Mouse (Mus musculus) lung, postnatal 0 days (tissue): ENCODE data around the gene Fnbp1. TPM values are rescaled to one million over a fixed set of nuclear protein-coding genes. Genes with fewer than 3 reads are reported as not detected.

Source experiments
- ATAC-seq: fragments of 200-750 bp; cut with Nextera tagmentation; 2 replicates; pipeline ENCODE4 v1.8.0; 2017; ENCODE audit warnings: moderate library complexity
- DNase-seq: peaks from one replicate; pipeline ENCODE4 v3.0.0-alpha.2; 2016; ENCODE audit warnings: low spot score
- H3K27ac ChIP-seq: fragments of 300-500 bp; sonication (generic); 2 replicates; pipeline ENCODE4 v1.5.1; 2014; ENCODE audit warnings: antibody characterized with exemption, mild to moderate bottlenecking, low read length, mixed read lengths
- H3K27me3 ChIP-seq: fragments of 300-500 bp; sonication (generic); replicated peaks from 2 replicates; pipeline ENCODE4 v1.6.1; 2014; ENCODE audit warnings: low read length, mixed read lengths; ENCODE audit not compliant: insufficient read depth
- H3K36me3 ChIP-seq: fragments of 300-500 bp; sonication (generic); 2 replicates; pipeline ENCODE4 v1.6.1; 2014; ENCODE audit warnings: low read length, mixed read lengths; ENCODE audit not compliant: insufficient read depth
- H3K4me1 ChIP-seq: fragments of 300-500 bp; sonication (generic); 2 replicates; pipeline ENCODE4 v1.6.1; 2014; ENCODE audit warnings: antibody characterized with exemption, low read depth, low read length, mixed read lengths; ENCODE audit not compliant: insufficient read depth
- H3K4me2 ChIP-seq: fragments of 300-500 bp; sonication (generic); replicated peaks from 2 replicates; pipeline ENCODE4 v1.6.1; 2014; ENCODE audit warnings: low read depth, mild to moderate bottlenecking, low read length, moderate library complexity, mixed read lengths
- H3K4me3 ChIP-seq: fragments of 300-500 bp; sonication (generic); 2 replicates; pipeline ENCODE4 v1.5.1; 2014; ENCODE audit warnings: low read depth, low read length
- H3K9ac ChIP-seq: fragments of 300-500 bp; sonication (generic); replicated peaks from 2 replicates; pipeline ENCODE4 v1.6.1; 2014; ENCODE audit warnings: low read depth, mild to moderate bottlenecking
- H3K9me3 ChIP-seq: fragments of 300-500 bp; sonication (generic); 2 replicates; pipeline ENCODE4 v1.6.1; 2016; ENCODE audit warnings: low read length, mixed read lengths
- CTCF ChIP-seq: IDR thresholded peaks from 2 replicates; pipeline ENCODE4 v1.5.1; 2016; ENCODE audit warnings: antibody characterized with exemption, mild to moderate bottlenecking
- EP300 ChIP-seq: IDR thresholded peaks from 2 replicates; pipeline ENCODE4 v1.6.1; 2016; ENCODE audit warnings: antibody characterized with exemption, mild to moderate bottlenecking, control low read depth
- WGBS: fragments of 180-500 bp; shearing (Covaris S2); extraction: QIAGEN DNeasy Blood & Tissue Kit; methylation state at CpG from one replicate; pipeline ENCODE4 v1.1.7; 2014; 5-methylcytosine and 5-hydroxymethylcytosine counted together
- polyA plus RNA-seq: library from polyadenylated mRNA; unstranded; fragments of >200 nt; fragmentation: Nextera tagmentation; extraction: Ambion mirVana; gene quantifications from 2 replicates; pipeline ENCODE4 v1.2.1, GENCODE M21; 2015

The Fnbp1 gene
- polyA plus RNA-seq, 1 experiment from 2014 or later = 7.2 TPM

DNA sequence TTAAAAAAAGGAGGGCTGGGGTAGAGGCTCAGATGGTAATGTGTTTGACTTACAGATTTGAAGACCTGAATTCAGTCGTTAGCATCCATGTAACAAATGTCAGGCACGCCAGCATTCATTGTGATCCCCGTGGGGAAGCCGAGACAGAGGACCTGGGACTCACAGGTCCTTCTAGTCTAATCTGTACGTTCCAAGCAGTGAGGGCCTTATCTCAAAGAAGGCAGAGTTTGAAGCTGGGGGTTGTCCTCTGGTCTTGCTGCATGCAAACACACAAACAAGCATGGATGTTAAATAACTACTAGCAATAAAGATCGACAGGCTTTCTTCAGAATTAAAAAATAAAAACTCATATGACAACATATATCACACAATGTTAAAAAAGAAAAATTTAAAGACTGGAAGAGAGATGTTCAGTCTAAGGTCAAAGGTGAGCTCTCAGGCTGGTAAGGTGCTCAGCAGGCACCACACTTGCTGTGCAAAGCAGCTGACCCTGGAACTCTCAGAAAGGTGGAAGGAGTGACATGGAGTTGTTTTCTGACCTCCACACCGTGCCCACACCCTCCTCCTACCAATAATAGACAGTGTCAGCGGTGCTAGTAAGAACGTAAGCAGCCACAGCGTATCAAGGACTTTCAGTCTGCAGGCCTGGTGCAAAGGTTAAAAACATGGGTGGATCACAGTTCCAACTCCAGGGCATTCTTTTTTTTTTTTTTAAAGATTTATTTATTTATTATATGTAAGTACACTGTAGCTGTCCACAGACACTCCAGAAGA, 18.5 kb upstream of the Fnbp1 start:
- Histone ChIP-seq H3K9ac (no peak overlapping the region), H3K36me3 (no peaks in the 10 kb centered on the region), H3K27ac (no peak overlapping the region), H3K4me1 (peaks cover 11% of the 10 kb centered on the region; the same call in 1 of the 2 replicates), H3K4me3 (no peak overlapping the region), H3K4me2 (no peak overlapping the region), H3K9me3 (no peaks in the 10 kb centered on the region), H3K27me3 (no peaks in the 10 kb centered on the region)
- no peak for DNase-seq
- no peak for ATAC-seq
- TF ChIP-seq EP300 = no peak
- no peak for TF ChIP-seq CTCF
- 81% methylated on average over 10 of the region's 10 CpGs for WGBS

DNA sequence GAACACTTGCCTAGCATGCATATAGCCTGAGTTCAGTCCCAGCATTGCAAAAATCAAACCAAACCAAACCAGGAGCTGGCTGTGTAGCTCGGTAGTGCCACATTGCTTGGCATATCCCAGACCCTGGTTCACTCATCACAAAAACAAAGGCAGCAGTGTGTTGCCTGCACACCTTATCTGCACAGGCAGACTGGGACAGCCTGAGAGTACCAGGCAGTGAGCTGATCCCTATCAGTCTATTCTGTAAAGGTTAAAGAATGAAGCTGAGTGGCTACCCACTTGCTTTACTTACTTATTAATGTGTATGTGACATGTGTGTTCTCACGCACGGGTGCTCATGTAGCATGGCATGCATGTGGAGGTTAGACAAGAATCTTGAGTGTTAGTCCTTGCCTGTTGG, 15.0 kb upstream of the Fnbp1 start:
- DNase-seq (no peak), ATAC-seq (no peak)
- H3K27me3 ChIP-seq = no peaks in the 10 kb centered on the region
- TF ChIP-seq CTCF (no peak), EP300 (no peak)
- no peak overlapping the region for H3K27ac ChIP-seq
- H3K36me3 ChIP-seq = no peaks in the 10 kb centered on the region
- no peaks in the 10 kb centered on the region for H3K9me3 ChIP-seq
- WGBS = 66% methylated on average over 3 of the region's 3 CpGs
- H3K4me1 ChIP-seq = 0 out of 2 replicates have a peak, but pooled peaks cover 6% of the 10 kb centered on the region
- H3K9ac ChIP-seq = no peak overlapping the region
- no peak overlapping the region for H3K4me3 ChIP-seq
- no peak overlapping the region for H3K4me2 ChIP-seq

DNA sequence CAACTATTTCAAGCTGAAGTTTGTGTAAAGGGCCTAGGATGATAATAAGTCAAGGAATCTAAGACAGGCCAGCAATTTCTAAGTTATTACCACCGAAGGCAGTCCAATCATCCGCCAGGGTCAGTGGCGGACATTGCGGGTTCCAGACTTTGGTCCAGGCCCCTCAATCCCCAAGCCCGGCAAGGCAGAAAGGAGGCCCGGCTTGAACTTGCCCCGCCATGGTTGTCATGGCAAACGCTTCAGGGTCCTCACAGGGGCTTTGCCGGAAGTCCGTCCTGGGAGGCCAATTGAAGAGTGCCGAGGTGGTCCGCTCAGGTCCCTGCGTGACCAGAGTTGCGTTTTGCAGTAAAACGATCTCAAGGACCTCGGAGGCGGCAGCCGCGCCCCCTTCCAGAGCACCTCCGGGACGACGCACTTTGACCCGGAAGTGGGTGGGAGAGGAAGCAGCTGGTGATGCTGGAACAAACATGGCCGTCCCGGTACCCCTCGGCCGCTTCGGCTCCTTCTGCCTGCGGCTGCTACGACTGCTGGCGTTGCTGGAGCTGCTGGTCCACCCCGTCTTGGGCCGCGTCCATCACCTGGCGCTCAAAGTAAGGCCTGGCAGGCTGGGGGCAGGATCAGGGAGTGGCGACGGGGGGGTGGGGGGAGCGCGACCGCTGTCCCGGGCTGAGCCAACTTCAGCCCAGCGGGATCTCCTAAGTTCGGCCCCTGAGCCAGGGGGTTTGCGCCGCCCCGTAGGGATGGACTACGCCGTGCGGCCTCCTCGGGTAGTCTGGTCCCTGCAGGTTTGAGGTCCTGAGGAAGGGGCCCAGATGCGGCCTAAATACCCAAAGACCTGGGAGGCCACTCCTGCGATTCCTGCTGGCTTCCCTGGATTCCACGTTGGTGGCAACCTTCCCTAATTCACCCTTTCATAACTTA, 10.3 kb upstream of the Fnbp1 start, which contains the start of gene Gpr107:
Gene Gpr107, plus strand, starts transcription at position 425 of the 921 bp plus-strand sequence.
- peak; percentile 94 for DNase-seq
- WGBS = under 1% methylated on average over 43 of the region's 53 CpGs

DNA sequence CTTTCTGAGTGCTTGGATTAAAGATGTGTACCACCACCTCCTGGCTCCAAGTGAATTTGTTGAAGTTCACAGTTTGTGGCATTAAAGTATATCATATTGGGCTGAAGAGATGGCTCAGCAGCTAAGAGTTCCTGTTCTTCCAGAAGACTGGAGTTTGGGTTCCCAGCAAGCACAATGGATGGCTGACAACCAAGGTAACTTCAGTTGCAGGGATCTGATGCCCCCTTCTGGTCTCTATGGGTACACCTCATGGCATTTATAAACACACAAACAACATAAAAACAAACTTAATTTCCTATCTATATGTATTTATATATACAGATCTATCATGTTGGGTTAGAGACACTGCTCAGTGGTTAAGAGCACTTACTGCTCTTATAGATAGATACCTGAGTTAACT, 9.0 kb upstream of the Fnbp1 start:
- Histone ChIP-seq H3K4me1 (peaks cover 9% of the 10 kb centered on the region; the same call in 1 of the 2 replicates), H3K4me2 (no peak overlapping the region), H3K27me3 (no peaks in the 10 kb centered on the region), H3K9ac (no peak overlapping the region), H3K27ac (no peak overlapping the region), H3K36me3 (no peaks in the 10 kb centered on the region), H3K9me3 (no peaks in the 10 kb centered on the region), H3K4me3 (no peak overlapping the region)
- peak; percentile 53 for TF ChIP-seq CTCF
- TF ChIP-seq EP300 = no peak
- ATAC-seq = no peak
- no peak for DNase-seq

More for the DNA sequence above, 10.3 kb upstream of the Fnbp1 start, which contains the start of gene Gpr107:
- no peaks in the 10 kb centered on the region for H3K36me3 ChIP-seq
- peaks cover 9% of the 10 kb centered on the region; the same call in 1 of the 2 replicates for H3K4me1 ChIP-seq
- H3K4me2 ChIP-seq = peak within 1 kb of the TSS; percentile 89
- TF ChIP-seq EP300 = no peak
- TF ChIP-seq CTCF = no peak
- H3K27ac ChIP-seq = peak within 1 kb of the TSS; percentile 90
- peak within 1 kb of the TSS; percentile 87 for H3K9ac ChIP-seq
- no peaks in the 10 kb centered on the region for H3K9me3 ChIP-seq
- peak; percentile 97 for ATAC-seq
- no peaks in the 10 kb centered on the region for H3K27me3 ChIP-seq
- H3K4me3 ChIP-seq = peak within 1 kb of the TSS; percentile 96

DNA sequence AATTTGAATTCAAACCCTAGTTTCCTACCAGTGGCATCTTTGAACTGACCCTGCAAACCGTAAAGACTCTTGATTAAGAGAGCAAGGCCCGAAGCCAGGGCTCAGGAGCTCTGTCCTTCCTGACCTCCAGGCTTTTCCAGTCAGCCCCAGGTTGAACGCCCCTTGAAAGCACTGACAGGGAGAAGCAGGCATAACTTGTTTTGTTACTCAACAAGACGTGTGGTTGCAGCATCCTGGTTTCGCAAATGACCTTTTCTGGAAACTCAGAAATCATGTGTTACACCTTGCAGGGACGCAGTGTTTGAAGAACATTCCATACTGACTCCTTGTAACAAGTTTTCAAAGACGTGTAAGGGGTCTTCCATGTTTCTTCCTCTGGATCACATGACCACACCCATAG, 5.2 kb upstream of the Fnbp1 start:
- no peaks in the 10 kb centered on the region for H3K36me3 ChIP-seq
- H3K27ac ChIP-seq = no peak overlapping the region
- WGBS = 63% methylated on average over 7 of the region's 7 CpGs
- H3K4me1 ChIP-seq = peaks cover 5% of the 10 kb centered on the region; the same call in 1 of the 2 replicates
- TF ChIP-seq EP300 (no peak; the same call in 1 of the 2 replicates), CTCF (no peak)
- peak; percentile 42; the same call in 1 of the 2 replicates for ATAC-seq
- peak; percentile 69 for DNase-seq
- H3K4me3 ChIP-seq = no peak overlapping the region
- no peaks in the 10 kb centered on the region for H3K9me3 ChIP-seq
- no peaks in the 10 kb centered on the region for H3K27me3 ChIP-seq
- no peak overlapping the region for H3K4me2 ChIP-seq
- no peak overlapping the region for H3K9ac ChIP-seq

DNA sequence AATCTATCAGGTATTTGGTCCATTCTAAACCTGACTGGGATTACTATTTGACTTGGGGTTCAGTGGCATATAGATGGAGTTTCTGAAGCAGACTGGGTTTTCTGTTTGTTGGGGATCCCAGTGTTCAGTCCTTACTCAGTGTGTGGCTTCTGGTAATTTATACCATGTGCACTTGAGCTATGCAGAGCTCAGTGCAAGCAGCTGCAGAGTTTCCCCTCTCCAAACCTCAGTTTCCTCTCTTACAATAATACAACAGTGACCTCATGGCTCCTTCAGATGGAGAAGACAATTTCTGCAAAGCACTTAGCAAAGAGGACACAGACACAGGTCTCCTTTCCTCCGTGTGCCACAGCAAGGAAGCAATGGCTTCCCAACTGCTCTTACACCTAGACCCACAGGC, 3.1 kb upstream of the Fnbp1 start:
- Histone ChIP-seq H3K27ac (no peak overlapping the region), H3K4me1 (peaks cover 3% of the 10 kb centered on the region; the same call in 1 of the 2 replicates), H3K9me3 (no peaks in the 10 kb centered on the region), H3K9ac (no peak overlapping the region), H3K36me3 (no peaks in the 10 kb centered on the region), H3K4me3 (no peak overlapping the region), H3K4me2 (no peak overlapping the region), H3K27me3 (no peaks in the 10 kb centered on the region)
- TF ChIP-seq CTCF (no peak), EP300 (no peak)
- ATAC-seq = no peak
- no peak for DNase-seq
- 50% methylated on average over 1 of the region's 1 CpGs for WGBS
